Mouse (Mus musculus) mouse trophoblast stem cell (cell line): Measurements from ENCODE around the gene 1700042G07Rik.
"Not testable (repeated sequence)": the region's sequence is repeated elsewhere in the genome, so short reads cannot be mapped to it uniquely, and the experiment has no call there.

Experiments
- in situ Hi-C, 2 experiments: fragments of 300-500 bp; cut with MseI, MboI; formaldehyde crosslinking; loops; 2 replicates in 1 of 2; 3 replicates in 1 of 2; pipeline ENCODE4 v1.15.1; 2025

Gene 1700042G07Rik

GRCm38 (mm10) chr4:116208891-116209290, 35.7 kb downstream of the 1700042G07Rik start:
- in situ Hi-C loops, result no loop called here

DNA sequence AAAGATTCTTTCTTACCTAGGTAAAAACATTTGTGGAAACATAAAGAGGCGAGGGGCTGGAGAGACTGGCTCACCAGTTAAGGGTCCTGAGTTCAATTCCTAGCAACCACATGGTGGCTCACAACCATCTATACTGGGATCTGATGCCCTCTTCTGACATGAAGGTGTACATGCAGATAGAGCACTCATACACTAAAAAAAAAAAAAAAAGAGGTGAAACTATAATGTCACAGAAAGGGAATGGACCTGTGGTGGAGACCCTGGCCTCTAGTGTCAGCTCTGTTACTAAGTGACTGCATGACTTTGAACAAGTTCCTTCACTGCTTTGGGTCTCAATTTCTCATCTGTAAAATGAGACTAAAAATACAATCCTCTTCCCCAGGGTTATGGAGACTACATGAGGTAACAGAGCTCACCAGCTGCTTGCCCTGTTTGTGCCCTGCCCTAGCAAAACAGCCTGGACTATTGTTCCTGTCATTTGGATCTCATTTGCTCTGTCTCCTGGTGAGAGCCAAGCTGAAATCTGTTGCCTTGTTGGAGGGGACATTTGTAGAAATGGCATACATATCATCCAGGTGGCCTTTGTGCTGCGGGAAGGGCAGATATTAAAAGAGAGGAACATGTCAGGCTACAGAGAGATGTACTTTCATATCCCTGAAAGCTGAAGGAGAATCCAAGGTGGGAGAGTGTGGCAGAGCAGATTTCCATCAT, 42.9 kb downstream of the 1700042G07Rik start:
- in situ Hi-C loops, result no loop called here

DNA sequence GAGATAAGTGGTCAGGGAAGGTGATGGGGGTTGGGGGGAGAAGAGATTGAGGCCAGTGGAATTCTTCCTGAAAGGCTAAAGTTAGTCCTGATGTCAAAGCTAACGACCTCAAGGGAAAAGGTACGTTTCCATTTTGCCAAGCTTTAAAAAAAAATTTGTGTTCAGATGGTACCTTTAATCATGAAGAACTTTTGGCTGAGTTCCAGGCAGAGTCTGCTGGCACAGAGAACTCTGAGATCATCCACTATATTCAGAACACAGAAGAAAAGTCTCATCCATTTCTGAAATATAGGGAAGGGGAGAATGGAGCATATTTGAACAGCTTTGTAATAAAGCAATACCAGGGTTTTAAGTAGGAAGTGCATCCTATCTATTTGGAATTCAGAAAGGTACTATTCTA, 43.9 kb downstream of the 1700042G07Rik start:
- in situ Hi-C loops, result no loop called here

DNA sequence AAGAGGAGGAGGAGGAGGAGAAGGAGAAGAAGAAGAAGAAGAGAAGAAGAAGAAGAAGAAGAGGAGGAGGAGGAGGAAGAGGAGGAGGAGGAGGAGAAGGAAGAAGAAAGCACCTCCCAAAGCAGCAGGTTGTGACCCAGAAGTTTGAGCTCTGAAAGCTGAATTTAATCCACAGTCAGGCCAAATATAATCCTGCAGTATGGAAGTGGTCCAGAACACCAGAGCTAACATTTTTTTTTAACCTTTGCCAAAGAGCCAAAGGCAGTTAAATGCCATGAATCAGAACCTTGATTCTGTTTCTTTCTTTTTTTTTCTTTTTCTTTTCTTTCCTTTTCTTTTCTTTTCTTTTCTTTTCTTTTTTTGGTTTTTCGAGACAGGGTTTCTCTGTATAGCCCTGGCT, 44.5 kb downstream of the 1700042G07Rik start:
- in situ Hi-C loops, result not testable (repeated sequence)

- in situ Hi-C loops, result no loop called here
These were observed 45.9 kb downstream of the 1700042G07Rik start for GRCm38 (mm10) chr4:116219056-116219455.

GRCm38 (mm10) chr4:116220071-116220650, 47.0 kb downstream of the 1700042G07Rik start:
- in situ Hi-C loops, result no loop called here

- in situ Hi-C loops, result no loop called here
These were observed 47.6 kb downstream of the 1700042G07Rik start for GRCm38 (mm10) chr4:116220780-116221139.

GRCm38 (mm10) chr4:116221140-116221851, 48.1 kb downstream of the 1700042G07Rik start, which contains the start of gene Pik3r3:
Gene Pik3r3, plus strand, starts transcription at chr4:116221618.
- in situ Hi-C loops, result no loop called here

DNA sequence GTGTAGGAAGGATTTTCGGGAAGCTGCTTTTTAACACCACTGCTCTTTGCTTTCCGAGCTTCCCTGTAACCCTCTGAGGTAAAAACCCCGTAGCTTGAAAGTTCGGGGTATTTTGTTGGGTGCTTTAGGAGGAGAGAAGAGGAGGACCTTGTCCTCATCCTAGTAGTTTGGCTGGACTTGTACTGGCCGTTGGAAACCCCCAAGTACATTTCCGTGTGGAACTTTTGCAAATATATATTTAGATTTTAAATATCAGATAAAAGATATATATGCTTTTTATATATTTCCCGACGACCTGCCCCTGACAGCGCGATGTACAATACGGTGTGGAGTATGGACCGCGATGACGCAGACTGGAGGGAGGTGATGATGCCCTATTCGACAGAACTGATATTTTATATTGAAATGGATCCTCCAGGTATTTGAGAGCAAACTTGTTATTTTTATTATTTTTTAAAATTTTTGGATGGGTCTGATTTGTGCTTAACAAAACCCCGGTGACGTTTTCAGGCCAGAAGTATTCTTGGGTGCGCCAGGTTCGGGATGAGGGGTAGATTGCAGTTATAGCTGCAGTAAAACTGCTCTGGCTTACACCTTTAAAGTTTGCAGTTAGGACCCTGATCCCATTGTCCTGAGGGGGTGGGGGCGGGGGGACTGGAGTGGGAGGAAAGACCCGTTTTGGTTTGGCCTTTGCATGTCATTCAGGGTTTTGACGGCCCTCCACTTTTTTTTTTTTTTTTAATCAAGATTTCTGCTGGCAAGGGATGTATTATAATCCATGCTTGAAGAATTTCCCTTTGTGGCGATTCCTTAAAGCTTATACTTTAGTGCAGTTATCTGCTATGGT, 49.0 kb downstream of the 1700042G07Rik start:
- in situ Hi-C loops, result no loop called here

GRCm38 (mm10) chr4:116222843-116223119, 49.6 kb downstream of the 1700042G07Rik start:
- in situ Hi-C loops, result no loop called here
